8 mouse cellular contexts compared by ENCODE assay signal in genomic region chr6:146725384-146725791, GRCm38 (mm10). TPM values are rescaled to one million over a fixed set of nuclear protein-coding genes. Genes with fewer than 3 reads are reported as not detected.
DNase-seq lines count a peak whose midpoint lies in the region; ATAC-seq lines count a peak whose summit lies in the region.

No protein-coding gene starts in this region.

- H3K27me3 ChIP-seq in embryonic facial prominence, embryonic 11.5 days (ENCODE audit: control insufficient read depth, insufficient read depth, low read length), result no peaks in the 10 kb centered on the region
- no peaks in the 10 kb centered on the region for H3K27me3 ChIP-seq in hindbrain, embryonic 13.5 days
- no peaks in the 10 kb centered on the region for H3K27me3 ChIP-seq in liver, embryonic 12.5 days (replicated peaks)

- H3K9me3 ChIP-seq in embryonic facial prominence, embryonic 11.5 days (replicated peaks; ENCODE audit: control insufficient read depth, low read length), result no peaks in the 10 kb centered on the region
- no peaks in the 10 kb centered on the region for H3K9me3 ChIP-seq in hindbrain, embryonic 13.5 days
- no peaks in the 10 kb centered on the region for H3K9me3 ChIP-seq in liver, embryonic 12.5 days (replicated peaks)

- peak overlapping the region; percentile 79 for H3K9ac ChIP-seq in embryonic facial prominence, embryonic 11.5 days (replicated peaks; ENCODE audit: low read length)
- peak overlapping the region; percentile 83 for H3K9ac ChIP-seq in hindbrain, embryonic 13.5 days
- H3K9ac ChIP-seq in liver, embryonic 12.5 days, result peak overlapping the region; percentile 92

- peak overlapping the region; percentile 72 for H3K4me2 ChIP-seq in embryonic facial prominence, embryonic 11.5 days (ENCODE audit: low read depth, low read length)
- H3K4me2 ChIP-seq in hindbrain, embryonic 13.5 days, result peak overlapping the region; percentile 84
- peak overlapping the region; percentile 94 for H3K4me2 ChIP-seq in liver, embryonic 12.5 days

- WGBS in embryonic facial prominence, embryonic 11.5 days, result 0% methylated on average over 30 of the region's 30 CpGs
- under 1% methylated on average over 30 of the region's 30 CpGs for WGBS in hindbrain, embryonic 13.5 days
- under 1% methylated on average over 30 of the region's 30 CpGs for WGBS in liver, embryonic 12.5 days (ENCODE audit: insufficient replicate concordance)

- ATAC-seq in embryonic facial prominence, embryonic 11.5 days (replicated peaks; ENCODE audit: insufficient number of reproducible peaks, low FRiP score, low TSS enrichment, low read depth), result peak; percentile 60
- peak; percentile 57; the same call in 1 of the 2 replicates for ATAC-seq in hindbrain, embryonic 13.5 days (ENCODE audit: low FRiP score)
- peak; percentile 60 for ATAC-seq in liver, embryonic 12.5 days
- ATAC-seq in neutrophil, adult 5-6 weeks (ENCODE audit: extremely low read depth, insufficient number of reproducible peaks, low FRiP score, poor library complexity, severe bottlenecking), result peak; percentile 3; the same call in 1 of the 2 replicates

- peak; percentile 35 for DNase-seq in layer of hippocampus, adult 11-12 months (ENCODE audit: low spot score)
- no peak for DNase-seq in layer of hippocampus, adult 9-11 months
- DNase-seq in ES-CJ7 (ENCODE audit: low read depth, low spot score), result peak; percentile 46
- DNase-seq in embryonic facial prominence, embryonic 11.5 days (ENCODE audit: low spot score), result peak; percentile 44
- DNase-seq in ovary, postnatal 14 days (ENCODE audit: low spot score), result no peak

- H3K4me3 ChIP-seq in embryonic facial prominence, embryonic 11.5 days (ENCODE audit: low read depth, low read length), result peak overlapping the region; percentile 87
- H3K4me3 ChIP-seq in hindbrain, embryonic 13.5 days, result peak overlapping the region; percentile 76
- peak overlapping the region; percentile 79 for H3K4me3 ChIP-seq in liver, embryonic 12.5 days

- 0 out of 2 replicates have a peak overlapping the region, but pooled peaks have one; percentile 20 for H3K27ac ChIP-seq in embryonic facial prominence, embryonic 11.5 days (replicated peaks; ENCODE audit: low read depth, low read length)
- peak overlapping the region; percentile 91 for H3K27ac ChIP-seq in hindbrain, embryonic 13.5 days
- H3K27ac ChIP-seq in liver, embryonic 12.5 days, result peak overlapping the region; percentile 82

- H3K4me1 ChIP-seq in embryonic facial prominence, embryonic 11.5 days (ENCODE audit: control insufficient read depth, insufficient read depth, low read length), result no peaks in the 10 kb centered on the region
- H3K4me1 ChIP-seq in hindbrain, embryonic 13.5 days (replicated peaks), result peaks cover 7% of the 10 kb centered on the region; the same call in 1 of the 2 replicates
- peaks cover 13% of the 10 kb centered on the region for H3K4me1 ChIP-seq in liver, embryonic 12.5 days

- H3K36me3 ChIP-seq in embryonic facial prominence, embryonic 11.5 days (replicated peaks; ENCODE audit: control insufficient read depth, insufficient read depth, low read depth, low read length), result no peaks in the 10 kb centered on the region
- no peaks in the 10 kb centered on the region for H3K36me3 ChIP-seq in hindbrain, embryonic 13.5 days
- no peaks in the 10 kb centered on the region for H3K36me3 ChIP-seq in liver, embryonic 12.5 days

RNA-seq across cellular contexts. Expression of gene Stk38l, which starts 0.6 kb away (rescaled TPM):
- polyA plus RNA-seq in embryonic facial prominence, embryonic 11.5 days (2014; fragmentation: Nextera tagmentation; extraction: Ambion mirVana), result 21.4 and 24.8 TPM in 2 replicates
- 15.9 and 17.5 TPM in 2 replicates for polyA plus RNA-seq in hindbrain, embryonic 13.5 days (2015; fragmentation: Nextera tagmentation; extraction: Ambion mirVana)
- polyA plus RNA-seq in liver, embryonic 12.5 days (2016; fragmentation: Nextera tagmentation; extraction: Ambion mirVana), result 6.7 and 6.8 TPM in 2 replicates
- 11.8 and 13.4 TPM in 2 replicates for total RNA-seq in neutrophil, adult 5-6 weeks (2017)

Comparison
In these comparisons a context has a peak if more than half of its experiments do, and no peak if none do; other contexts are left out.
1. DNase-seq: peak in layer of hippocampus, adult 11-12 months (single experiment), ES-CJ7 (single experiment) and embryonic facial prominence, embryonic 11.5 days (single experiment); none in layer of hippocampus, adult 9-11 months (single experiment) and ovary, postnatal 14 days (single experiment).
2. ATAC-seq: peak in every context shown above with its lines; median percentile 60 in embryonic facial prominence, embryonic 11.5 days; 60 in liver, embryonic 12.5 days; 57 in hindbrain, embryonic 13.5 days; 3 in neutrophil, adult 5-6 weeks.
3. H3K27ac ChIP-seq: peak in every context shown above with its lines; median percentile 91 in hindbrain, embryonic 13.5 days; 82 in liver, embryonic 12.5 days; 20 in embryonic facial prominence, embryonic 11.5 days.
4. Peak in every context shown above with its lines, with median percentiles within 50 percentile points of each other: H3K4me2 ChIP-seq, H3K4me3 ChIP-seq and H3K9ac ChIP-seq.